Mouse (Mus musculus) lung, postnatal 10 days (tissue): ENCODE measurements at regions not wholly inside any gene's neighbourhood (a gene's known extent, or its start where the extent isn't known, plus 50 kb on each side); places are given as distances from the start of the nearest gene placed in this dataset.

Experiments used
- DNase-seq: peaks from one replicate; pipeline ENCODE4 v3.0.0; 2021

GRCm38 (mm10) chr9:47133454-47133853 is 134.9 kb downstream of the Gm4791 start:
- no peak for DNase-seq

DNA sequence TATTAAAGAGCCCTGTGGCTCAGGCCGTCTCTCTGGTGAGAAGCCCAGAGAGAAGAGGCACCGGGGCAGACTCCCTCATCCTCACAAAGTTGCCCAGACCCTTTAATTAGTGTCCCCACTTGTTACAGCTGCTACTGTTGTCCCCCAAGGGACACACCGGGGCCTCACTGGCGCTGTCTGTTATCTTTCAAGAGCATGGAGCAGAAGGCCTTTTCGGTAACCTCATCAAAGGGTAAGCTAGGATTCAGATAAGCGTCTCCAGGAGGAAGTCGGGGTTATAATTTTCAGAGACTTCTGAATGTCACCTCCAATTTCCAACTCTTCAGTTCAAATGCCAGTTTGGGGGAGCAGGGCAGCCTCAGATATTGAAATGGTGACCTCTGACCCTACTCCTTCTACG is 135.3 kb downstream of the Gm4791 start:
- DNase-seq, result no peak

DNA sequence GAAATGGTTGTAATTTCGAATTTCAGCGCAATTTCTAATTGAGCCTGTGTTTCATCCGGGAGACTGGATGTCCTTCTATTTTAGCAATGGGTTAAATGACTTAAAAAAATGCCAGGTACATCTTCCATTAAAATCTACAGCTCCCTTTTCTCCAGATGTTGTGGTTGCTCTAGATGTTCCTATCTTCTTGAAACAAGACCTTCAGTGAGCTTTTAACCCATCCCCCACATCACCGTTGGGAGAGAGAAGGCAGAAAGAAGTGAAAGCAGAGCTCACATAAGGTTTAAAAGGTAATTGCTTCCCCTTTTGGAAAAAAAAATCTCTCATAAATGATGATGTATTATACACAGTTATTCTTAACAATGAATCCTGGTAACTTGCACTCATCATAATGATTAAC is 135.9 kb downstream of the Gm4791 start:
- DNase-seq, result no peak

- DNase-seq, result no peak
These were observed 138.1 kb downstream of the Gm4791 start for GRCm38 (mm10) chr9:47136641-47137040.

DNA sequence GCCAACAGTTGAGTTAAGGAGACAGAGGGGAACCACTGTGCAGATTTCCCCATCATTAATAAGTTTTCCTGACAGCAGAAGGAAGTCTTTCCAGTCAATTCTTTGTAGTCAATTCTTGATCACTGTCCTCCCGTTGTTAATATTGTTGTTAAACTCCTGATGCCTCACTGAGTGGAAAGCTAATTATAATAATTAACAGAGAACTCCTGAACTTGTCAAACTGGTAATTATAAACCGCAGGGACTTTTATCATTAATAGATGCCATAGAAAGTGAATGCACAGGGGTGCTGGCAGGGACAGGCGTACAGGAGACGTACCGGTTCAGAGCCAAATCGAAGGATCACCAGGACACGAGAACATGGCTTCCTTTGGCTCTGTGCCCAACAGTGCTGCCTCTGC is 154.9 kb downstream of the Gm4791 start:
- DNase-seq, result no peak

DNA sequence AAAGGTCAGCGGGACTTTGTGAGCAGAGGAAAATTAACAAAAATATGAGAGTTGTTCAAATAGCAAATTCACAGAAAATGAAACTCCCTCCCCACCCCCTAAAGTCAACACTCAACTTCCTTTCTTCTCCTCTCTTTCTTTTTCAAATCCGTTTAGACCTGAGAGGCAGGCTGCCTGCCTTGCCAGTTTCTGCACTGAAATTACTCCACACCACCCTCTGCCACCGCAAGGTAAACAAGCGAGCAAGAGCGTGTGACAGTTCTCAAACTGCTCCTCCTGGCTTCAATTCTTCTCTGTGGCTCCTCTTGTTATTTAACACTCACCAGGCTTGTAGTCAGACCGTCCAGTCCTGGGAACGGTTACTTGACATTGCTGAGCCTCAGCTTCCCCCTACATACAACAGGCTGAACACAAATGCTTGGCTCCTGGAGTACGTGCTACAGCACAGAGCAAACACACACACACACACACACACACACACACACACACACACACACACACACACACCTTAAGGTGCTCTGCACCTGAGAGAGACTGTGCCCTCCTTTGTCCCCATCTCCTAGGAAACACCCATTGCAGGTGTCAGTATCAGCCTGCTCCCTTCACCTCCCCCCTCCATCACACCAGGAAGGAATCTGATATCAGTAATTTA is 167.1 kb downstream of the Gm4791 start:
- DNase-seq, result peak; percentile 24

DNA sequence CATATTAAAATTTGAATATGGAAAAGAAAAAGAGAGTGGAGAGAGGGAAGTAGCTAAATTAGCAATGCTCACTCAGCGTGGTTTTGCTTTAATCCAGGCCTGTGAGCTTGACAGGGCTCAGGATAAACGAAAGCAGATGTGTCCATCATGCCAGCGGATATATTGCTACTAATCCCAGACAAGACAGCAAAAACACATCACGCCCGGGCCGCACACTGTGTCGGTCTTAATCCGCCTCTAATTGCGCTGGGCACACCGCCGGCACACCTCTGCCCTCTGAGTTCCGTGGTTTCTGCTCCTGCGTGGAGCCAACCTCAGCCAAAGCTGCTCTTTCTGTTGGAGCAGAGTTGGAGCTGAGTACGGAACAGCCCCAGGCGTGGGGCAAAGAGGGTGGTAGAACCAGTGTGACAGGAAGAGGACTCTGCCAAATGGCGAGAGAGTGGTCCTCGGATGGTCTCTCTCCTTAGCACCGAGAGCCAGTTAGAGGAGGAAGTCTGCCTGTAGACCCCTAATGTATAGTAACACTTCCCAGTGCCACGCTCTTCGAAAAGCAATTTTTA is 169.2 kb downstream of the Gm4791 start:
- DNase-seq, result peak; percentile 2

GRCm38 (mm10) chr9:47176044-47176443 is 177.5 kb downstream of the Gm4791 start:
- DNase-seq, result no peak

DNA sequence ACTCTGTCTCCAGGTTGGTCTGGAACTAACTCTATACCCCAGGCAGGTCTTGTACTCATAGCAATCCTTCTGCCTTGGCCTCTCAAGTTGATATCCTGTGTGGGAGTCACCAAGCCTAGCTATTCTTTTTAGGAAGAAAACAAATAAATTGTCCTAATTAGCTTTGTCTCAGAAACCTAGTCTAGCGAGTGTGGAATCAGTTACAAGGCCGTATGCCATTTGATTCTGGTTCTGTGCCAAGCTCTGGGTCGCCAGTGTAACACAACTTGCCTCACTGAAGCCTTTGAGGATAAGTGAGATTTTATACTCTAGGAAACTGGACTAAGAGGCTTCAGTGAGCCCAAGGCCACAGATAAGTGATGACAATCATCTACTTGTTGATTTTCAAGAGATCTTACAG is 219.6 kb downstream of the Gm4791 start:
- no peak for DNase-seq

DNA sequence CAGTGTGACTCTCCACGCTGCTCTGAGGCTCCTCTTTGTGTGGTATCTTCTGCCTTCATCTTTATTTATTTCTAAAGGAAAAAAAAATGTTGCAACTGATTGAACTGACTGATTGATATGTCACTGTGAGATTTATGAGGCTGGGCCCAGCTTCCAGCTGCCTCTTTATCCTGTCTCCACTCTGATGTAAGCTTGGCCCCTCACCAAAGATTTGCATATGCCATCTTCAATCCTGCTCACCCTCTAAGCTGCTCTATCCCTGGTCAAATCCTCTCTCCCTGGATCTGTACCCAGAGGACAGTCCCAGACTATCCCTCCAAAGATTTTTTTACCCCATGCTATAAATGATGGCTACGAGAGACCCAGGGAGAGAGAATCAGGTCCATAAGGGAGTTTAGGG is 225.0 kb downstream of the Gm4791 start:
- no peak for DNase-seq

- DNase-seq, result no peak
These were observed 225.7 kb downstream of the Gm4791 start for GRCm38 (mm10) chr9:47224249-47224648.

DNA sequence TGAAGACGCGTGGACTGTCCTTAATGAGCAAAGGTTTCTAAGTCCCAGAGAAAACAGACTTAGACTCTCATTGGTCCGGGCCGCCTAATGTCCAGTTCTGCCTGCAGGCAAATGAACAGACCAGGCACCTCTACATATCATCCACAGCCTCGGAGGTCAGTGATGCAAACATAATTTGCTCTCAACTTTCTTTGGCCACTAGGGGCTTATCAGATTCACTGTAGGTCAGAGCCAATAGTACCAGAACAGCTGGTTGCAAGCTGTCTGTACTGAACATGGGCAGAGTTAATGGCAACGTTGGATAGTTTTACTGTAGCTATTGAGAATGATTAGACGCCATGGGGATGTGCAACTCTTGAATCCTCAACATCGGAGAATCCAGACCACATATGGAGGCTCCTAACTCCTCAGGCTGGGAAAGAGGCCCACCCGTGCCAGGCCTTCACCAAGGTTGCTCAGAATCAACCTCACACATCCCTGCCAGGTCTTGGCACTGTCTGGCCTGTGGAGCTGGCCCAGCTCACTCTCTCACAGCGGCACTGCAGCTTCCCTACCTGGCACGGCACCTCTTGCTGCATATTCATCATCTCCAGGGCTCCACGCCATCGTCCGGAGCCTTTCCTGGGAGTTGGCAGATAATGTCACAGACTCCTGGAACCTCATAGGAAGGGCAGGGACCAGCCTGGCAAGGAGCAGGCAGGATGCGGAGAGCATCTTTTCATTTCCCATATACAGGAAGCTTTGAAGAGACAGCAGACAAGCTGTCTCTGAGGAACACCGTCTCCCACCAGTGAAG is 228.1 kb downstream of the Gm4791 start:
- DNase-seq, result peak; percentile 45

DNA sequence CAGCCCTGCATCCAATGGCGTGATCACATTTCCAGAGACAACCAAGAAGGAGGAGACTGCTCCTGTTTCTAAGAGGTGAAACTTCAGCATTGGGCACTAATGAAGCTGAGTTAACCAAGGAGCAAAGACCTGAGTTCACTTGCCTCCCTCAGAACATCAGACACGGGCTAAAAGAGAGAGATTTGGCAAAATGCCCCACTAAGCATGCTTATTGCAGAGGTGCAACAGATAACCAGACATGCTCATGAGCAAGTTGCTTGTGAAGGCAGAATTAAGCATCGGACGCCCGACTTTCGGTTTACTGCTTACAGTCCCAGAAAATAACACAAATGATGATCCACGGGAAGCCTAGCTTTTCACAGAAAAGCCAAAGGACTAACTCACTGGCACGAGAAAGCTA is 228.8 kb downstream of the Gm4791 start:
- DNase-seq, result no peak

GRCm38 (mm10) chr9:47228736-47229135 is 230.2 kb downstream of the Gm4791 start:
- no peak for DNase-seq

DNA sequence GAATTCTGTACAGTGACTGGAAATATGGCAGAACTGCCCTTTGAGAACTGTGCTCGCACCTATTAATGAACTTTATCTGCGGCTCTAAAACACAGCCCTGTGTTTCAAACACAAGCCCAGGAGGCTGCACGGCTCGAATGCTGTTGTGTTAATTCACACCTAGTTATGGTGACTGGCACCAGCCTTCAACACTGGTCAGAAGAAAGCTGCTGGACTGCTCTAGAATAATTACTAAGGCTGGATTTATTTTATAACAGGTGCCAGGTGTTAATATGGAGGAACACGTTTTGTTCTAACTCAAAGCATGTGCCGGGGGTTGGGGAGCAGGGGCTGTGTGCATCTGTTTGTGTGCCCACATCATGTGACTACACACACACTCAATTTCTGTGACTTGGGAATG is 230.8 kb downstream of the Gm4791 start:
- no peak for DNase-seq

- DNase-seq, result no peak
These were observed 242.4 kb downstream of the Gm4791 start for GRCm38 (mm10) chr9:47240950-47241349.

GRCm38 (mm10) chr9:47242051-47242450 is 243.5 kb downstream of the Gm4791 start:
- no peak for DNase-seq

GRCm38 (mm10) chr9:47242526-47242925 is 244.0 kb downstream of the Gm4791 start:
- no peak for DNase-seq

GRCm38 (mm10) chr9:47249029-47249428 is 250.5 kb downstream of the Gm4791 start:
- DNase-seq, result no peak

DNA sequence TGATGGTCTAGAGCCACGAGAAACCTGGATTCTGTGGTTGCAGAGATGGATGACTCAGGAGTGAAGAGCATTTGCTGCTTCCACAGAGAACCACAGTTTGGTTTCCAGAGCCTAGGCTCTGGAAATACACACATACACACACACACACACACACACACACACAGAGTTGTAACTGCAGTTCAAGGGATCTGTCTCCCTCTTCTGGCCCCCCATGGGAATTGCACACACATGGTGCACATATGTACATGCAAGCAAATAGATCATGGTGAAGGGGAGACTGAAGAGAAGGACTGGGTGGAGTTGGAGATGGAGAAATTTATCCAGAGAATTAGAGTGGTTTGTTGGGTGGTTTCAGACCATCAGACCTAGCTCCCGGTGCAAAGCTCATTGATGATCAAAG is 252.6 kb downstream of the Gm4791 start:
- DNase-seq, result no peak

DNA sequence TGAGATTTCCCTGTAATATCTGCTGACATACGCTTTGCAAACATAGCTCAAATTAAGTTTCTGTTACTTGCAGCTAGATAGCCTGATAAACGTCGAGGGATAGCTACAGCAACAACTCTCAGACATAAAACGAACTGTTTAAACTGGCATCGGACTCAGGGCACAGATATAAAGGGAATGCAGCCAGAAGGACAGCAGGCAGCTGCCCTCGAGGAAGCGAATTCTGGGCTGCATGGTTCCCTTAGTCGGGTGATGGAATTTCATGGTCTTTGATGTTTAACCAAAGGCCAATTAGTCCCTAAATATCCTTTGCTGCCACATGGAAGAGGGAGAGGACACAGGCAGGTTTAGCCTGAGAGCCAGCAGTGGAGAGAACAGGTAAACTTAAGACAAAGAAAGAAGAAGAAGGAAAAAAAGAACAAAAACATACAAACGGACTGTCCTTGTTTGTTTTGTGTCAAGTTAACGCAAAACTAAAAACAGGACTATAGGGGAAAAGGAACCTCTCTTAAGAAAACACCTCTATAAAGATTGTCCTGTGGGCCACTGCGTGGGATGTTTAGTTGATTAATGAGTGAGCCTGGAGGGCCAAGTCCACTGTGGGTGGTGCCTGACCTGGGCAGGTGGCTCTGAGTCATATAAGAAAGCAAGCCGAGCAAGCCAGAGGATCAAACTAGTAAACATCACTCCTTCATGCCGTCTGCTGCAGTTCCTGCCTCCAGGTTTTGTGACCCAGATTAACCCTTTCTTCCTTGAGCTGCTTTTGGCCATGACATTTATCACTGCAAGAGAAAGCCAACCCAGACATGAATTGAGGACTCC is 255.5 kb downstream of the Gm4791 start:
- DNase-seq, result no peak

GRCm38 (mm10) chr9:47265946-47266490 is 264.0 kb upstream of the Cadm1 start:
- peak; percentile 64 for DNase-seq
